Mouse (Mus musculus): Measurements from ENCODE around the gene Zcchc24.

The Zcchc24 gene

GRCm38 (mm10) chr14:25750448-25751015 is 18.3 kb downstream of the Zcchc24 start:
- in situ Hi-C loops (cut with MboI; ENCODE audit: unreplicated experiment in 2 of 2), result no loop called here

- in situ Hi-C loops (cut with MboI; ENCODE audit: unreplicated experiment in 2 of 2), result no loop called here
Measured at GRCm38 (mm10) chr14:25749143-25749909, 19.5 kb downstream of the Zcchc24 start.

GRCm38 (mm10) chr14:25747996-25748756 is 20.7 kb downstream of the Zcchc24 start:
- in situ Hi-C loops (cut with MboI; ENCODE audit: unreplicated experiment in 2 of 2), result no loop called here

- in situ Hi-C loops (cut with MboI; ENCODE audit: unreplicated experiment in 2 of 2), result no loop called here
Measured at GRCm38 (mm10) chr14:25746971-25747945, 21.6 kb downstream of the Zcchc24 start.

GRCm38 (mm10) chr14:25746371-25746770 is 22.5 kb downstream of the Zcchc24 start:
- in situ Hi-C loops (cut with MboI; ENCODE audit: unreplicated experiment in 2 of 2), result no loop called here

- in situ Hi-C loops (cut with MboI; ENCODE audit: unreplicated experiment in 2 of 2), result no loop called here
Measured at GRCm38 (mm10) chr14:25745365-25746184, 23.3 kb downstream of the Zcchc24 start.

- in situ Hi-C loops (cut with MboI; ENCODE audit: unreplicated experiment in 2 of 2), result no loop called here
Measured at GRCm38 (mm10) chr14:25742943-25743342, 25.9 kb downstream of the Zcchc24 start.

GRCm38 (mm10) chr14:25741840-25742367 is 26.9 kb downstream of the Zcchc24 start:
- in situ Hi-C loops (cut with MboI; ENCODE audit: unreplicated experiment in 2 of 2), result no loop called here

GRCm38 (mm10) chr14:25741211-25741610 is 27.6 kb downstream of the Zcchc24 start:
- in situ Hi-C loops (cut with MboI; ENCODE audit: unreplicated experiment in 2 of 2), result no loop called here

GRCm38 (mm10) chr14:25739957-25740565 is 28.8 kb downstream of the Zcchc24 start:
- in situ Hi-C loops (cut with MboI; ENCODE audit: unreplicated experiment in 2 of 2), result no loop called here

GRCm38 (mm10) chr14:25738591-25739001 is 30.2 kb downstream of the Zcchc24 start:
- in situ Hi-C loops (cut with MboI; ENCODE audit: unreplicated experiment in 2 of 2), result no loop called here

GRCm38 (mm10) chr14:25736589-25736988 is 32.2 kb downstream of the Zcchc24 start:
- in situ Hi-C loops (cut with MboI; ENCODE audit: unreplicated experiment in 2 of 2), result no loop called here

GRCm38 (mm10) chr14:25736140-25736539 is 32.7 kb downstream of the Zcchc24 start:
- in situ Hi-C loops (cut with MboI; ENCODE audit: unreplicated experiment in 2 of 2), result no loop called here

GRCm38 (mm10) chr14:25734736-25735716 is 33.8 kb downstream of the Zcchc24 start:
- in situ Hi-C loops (cut with MboI; ENCODE audit: unreplicated experiment in 2 of 2), result no loop called here

- in situ Hi-C loops (cut with MboI; ENCODE audit: unreplicated experiment in 2 of 2), result no loop called here
Measured at GRCm38 (mm10) chr14:25727149-25727510, 41.7 kb downstream of the Zcchc24 start.

GRCm38 (mm10) chr14:25726226-25727148 is 42.4 kb downstream of the Zcchc24 start:
- in situ Hi-C loops (cut with MboI; ENCODE audit: unreplicated experiment in 2 of 2), result no loop called here

GRCm38 (mm10) chr14:25725690-25726089 is 43.1 kb downstream of the Zcchc24 start:
- in situ Hi-C loops (cut with MboI; ENCODE audit: unreplicated experiment in 2 of 2), result no loop called here

Data from v-Abl transformed pro-B cells (cell line).